Mouse (Mus musculus) lung, adult 2 months (tissue): Measurements from ENCODE around the gene Myh9. TPM values are rescaled to one million over a fixed set of nuclear protein-coding genes. Genes with fewer than 3 reads are reported as not detected.
A peak's percentile ranks its signal among the peaks of the same experiment; 100 is the strongest.

Experiments used
- DNase-seq: peaks from one replicate; pipeline ENCODE4 v3.0.0; 2022
- H3K4me1 ChIP-seq: fragments of 200-500 bp; 2 replicates; pipeline ENCODE4 v1.6.1; 2011; ENCODE audit warnings: low read length; ENCODE audit not compliant: control insufficient read depth, insufficient read depth
- H3K4me3 ChIP-seq: fragments of 200-500 bp; replicated peaks from 2 replicates; pipeline ENCODE3; 2011; ENCODE audit warnings: low read depth, mild to moderate bottlenecking, control low read depth, low read length; ENCODE audit errors: extremely low read depth
- CTCF ChIP-seq: fragments of 200-500 bp; IDR thresholded peaks from 2 replicates; pipeline ENCODE4 v1.5.1; 2011; ENCODE audit warnings: mild to moderate bottlenecking, low read length, control low read depth; ENCODE audit not compliant: insufficient read depth
- POLR2A ChIP-seq: fragments of 200-500 bp; IDR thresholded peaks from 2 replicates; pipeline ENCODE4 v1.6.1; 2011; ENCODE audit warnings: low read depth, mild to moderate bottlenecking, control low read depth, low read length, borderline replicate concordance; ENCODE audit errors: extremely low read depth
- WGBS: fragments of 180-500 bp; shearing (Covaris S2); methylation state at CpG from one replicate; pipeline ENCODE4 v1.1.7; 2018; 5-methylcytosine and 5-hydroxymethylcytosine counted together
- polyA plus RNA-seq: library from polyadenylated mRNA; depleted of rRNA; stranded (reverse); fragments of >200 nt; gene quantifications from 2 replicates; pipeline ENCODE4 v1.2.3, GENCODE M21; 2012

The Myh9 gene
- polyA plus RNA-seq, 1 experiment = 162 TPM

DNA sequence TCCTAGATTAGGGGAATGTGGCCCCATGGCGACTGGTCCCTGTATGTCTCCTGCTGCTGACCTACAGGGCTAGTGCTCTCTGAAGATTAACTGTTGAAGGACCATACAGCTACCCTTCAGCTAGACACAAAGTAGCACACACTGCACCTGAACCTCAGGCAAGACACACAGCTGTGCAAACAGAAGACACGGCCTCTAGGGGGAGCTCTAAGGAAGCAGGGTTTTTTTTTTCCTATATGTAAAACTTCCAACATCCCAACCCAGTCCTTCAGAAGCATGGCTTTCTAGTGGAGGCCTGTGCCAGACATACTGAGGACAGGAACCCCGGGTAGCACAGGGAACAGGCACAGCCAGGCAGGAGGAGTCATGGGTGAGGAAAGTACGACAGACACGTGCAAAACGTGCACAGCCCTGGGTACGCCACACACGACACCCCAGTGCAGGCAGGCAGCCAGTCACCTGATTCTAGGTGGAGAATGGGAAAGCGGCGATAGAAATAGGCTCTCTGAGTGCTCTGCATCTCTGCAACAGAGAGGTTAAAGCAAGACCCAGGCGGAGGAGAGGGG lies 59.4 kb downstream of the Myh9 start:
- 71% methylated on average over 11 of the region's 11 CpGs for WGBS
- H3K4me3 ChIP-seq = no peak overlapping the region
- DNase-seq = no peak
- peak; percentile 61 for TF ChIP-seq CTCF
- TF ChIP-seq POLR2A = no peak
- no peaks in the 10 kb centered on the region for H3K4me1 ChIP-seq

DNA sequence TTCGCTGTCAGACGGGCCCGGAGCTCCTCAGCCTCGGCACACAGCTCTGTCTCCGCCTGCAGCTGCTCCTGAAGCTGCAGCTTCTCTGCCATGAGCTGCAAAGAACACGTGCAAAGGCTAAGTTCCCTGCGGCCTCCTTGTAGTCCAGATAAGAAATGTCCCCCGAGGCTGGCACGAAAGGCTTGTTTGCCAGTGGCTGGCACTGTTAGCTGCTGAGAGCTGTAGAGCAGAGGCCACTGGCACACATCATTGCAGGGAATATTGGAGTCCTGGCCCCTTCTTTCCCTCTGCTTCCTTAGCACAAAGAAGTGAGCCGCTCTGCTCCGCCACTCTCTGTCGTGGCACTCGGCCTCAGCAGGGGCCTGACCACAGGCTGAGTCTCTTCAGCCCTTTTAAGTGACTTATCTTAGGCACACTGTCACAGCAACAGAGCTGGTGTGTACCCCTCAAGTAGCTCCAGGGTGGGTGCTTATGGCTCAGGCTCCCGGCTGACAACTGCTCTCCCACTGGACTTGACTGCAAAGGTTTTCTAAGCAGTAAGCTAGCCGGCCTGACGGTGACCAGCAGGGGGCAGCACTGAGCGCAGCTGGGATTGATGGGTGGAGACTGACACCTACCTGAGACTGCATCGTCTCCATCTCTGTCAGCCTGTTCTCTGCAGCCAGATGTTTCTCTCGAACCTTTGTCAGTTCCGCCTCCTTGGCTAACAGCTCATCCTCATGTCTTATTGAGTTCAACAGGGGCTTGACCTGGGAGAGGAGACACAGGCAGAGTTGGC lies 66.6 kb downstream of the Myh9 start:
- Histone ChIP-seq H3K4me1 (no peaks in the 10 kb centered on the region), H3K4me3 (no peak overlapping the region)
- 65% methylated on average over 20 of the region's 20 CpGs for WGBS
- TF ChIP-seq CTCF (peak; percentile 95), POLR2A (no peak)
- DNase-seq = peak; percentile 79

DNA sequence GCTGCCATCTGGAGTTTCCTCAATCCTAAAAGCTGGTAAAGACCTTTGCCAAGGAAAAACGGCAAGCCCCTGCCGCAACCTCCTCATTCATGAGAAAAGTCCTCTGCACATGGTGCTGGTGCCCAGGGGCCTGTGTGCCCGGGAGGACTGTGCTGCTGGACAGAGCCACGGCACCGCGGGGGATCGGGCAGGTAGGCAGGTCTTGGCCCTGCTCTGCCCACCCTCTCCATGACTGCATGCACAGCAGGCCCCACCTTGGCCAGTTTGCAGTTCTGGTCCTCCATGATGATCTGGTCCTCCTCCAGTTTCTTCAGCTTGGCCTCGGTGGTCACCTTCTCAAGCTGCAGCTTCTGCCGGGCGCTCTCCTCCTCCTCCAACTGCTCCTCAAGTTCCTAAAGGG lies 67.7 kb downstream of the Myh9 start:
- 96% methylated on average over 10 of the region's 10 CpGs for WGBS

GRCm38 (mm10) chr15:77773099-77773915 lies 68.7 kb downstream of the Myh9 start:
- 75% methylated on average over 19 of the region's 19 CpGs for WGBS
- Histone ChIP-seq H3K4me1 (no peaks in the 10 kb centered on the region), H3K4me3 (no peak overlapping the region)
- no peak for DNase-seq
- TF ChIP-seq POLR2A (no peak), CTCF (no peak)

More for the DNA sequence above, 67.7 kb downstream of the Myh9 start:
- TF ChIP-seq POLR2A (no peak), CTCF (no peak)
- Histone ChIP-seq H3K4me3 (no peak overlapping the region), H3K4me1 (no peaks in the 10 kb centered on the region)
- no peak for DNase-seq

DNA sequence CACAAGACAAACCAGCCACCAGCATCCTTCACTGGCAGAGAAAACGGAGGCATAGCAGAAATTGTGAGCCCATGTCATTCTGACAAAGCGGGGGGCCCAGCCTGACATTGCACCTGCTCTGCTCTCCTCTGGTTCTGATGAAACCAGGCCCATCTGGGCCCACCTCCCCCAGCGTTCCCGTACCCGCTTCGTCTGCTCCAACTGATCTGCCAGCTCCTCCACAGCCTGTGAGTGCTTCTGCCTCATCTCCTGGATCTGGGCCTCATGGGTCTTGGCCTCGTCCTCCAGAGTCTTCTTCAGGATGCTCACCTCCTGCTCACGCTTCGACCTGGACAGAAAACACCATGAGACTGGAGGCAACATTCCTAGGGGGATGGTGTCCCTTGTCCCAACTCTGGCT lies 71.0 kb downstream of the Myh9 start:
- H3K4me1 ChIP-seq = no peaks in the 10 kb centered on the region; the same call in 1 of the 2 replicates
- no peak overlapping the region for H3K4me3 ChIP-seq
- no peak for DNase-seq
- WGBS = 94% methylated on average over 9 of the region's 9 CpGs
- no peak for TF ChIP-seq CTCF
- TF ChIP-seq POLR2A = no peak

- no peak overlapping the region for H3K4me3 ChIP-seq
- no peak for DNase-seq
- peaks cover 3% of the 10 kb centered on the region; the same call in 1 of the 2 replicates for H3K4me1 ChIP-seq
- whole genome bisulfite sequencing = 76% methylated on average over 5 of the region's 5 CpGs
- TF ChIP-seq CTCF = no peak
- TF ChIP-seq POLR2A = no peak
These were observed 71.6 kb downstream of the Myh9 start for GRCm38 (mm10) chr15:77770341-77770740.

GRCm38 (mm10) chr15:77766981-77767380 lies 75.0 kb downstream of the Myh9 start:
- no peak for DNase-seq
- WGBS = 91% methylated on average over 11 of the region's 11 CpGs
- TF ChIP-seq POLR2A = no peak
- no peak for TF ChIP-seq CTCF

GRCm38 (mm10) chr15:77765484-77766093 lies 76.4 kb downstream of the Myh9 start:
- peaks cover 14% of the 10 kb centered on the region for H3K4me1 ChIP-seq
- TF ChIP-seq CTCF (no peak), POLR2A (no peak)
- DNase-seq = no peak
- no peak overlapping the region for H3K4me3 ChIP-seq
- WGBS = 81% methylated on average over 16 of the region's 16 CpGs

More at GRCm38 (mm10) chr15:77766981-77767380, 75.0 kb downstream of the Myh9 start:
- Histone ChIP-seq H3K4me1 (peaks cover 14% of the 10 kb centered on the region), H3K4me3 (no peak overlapping the region)

DNA sequence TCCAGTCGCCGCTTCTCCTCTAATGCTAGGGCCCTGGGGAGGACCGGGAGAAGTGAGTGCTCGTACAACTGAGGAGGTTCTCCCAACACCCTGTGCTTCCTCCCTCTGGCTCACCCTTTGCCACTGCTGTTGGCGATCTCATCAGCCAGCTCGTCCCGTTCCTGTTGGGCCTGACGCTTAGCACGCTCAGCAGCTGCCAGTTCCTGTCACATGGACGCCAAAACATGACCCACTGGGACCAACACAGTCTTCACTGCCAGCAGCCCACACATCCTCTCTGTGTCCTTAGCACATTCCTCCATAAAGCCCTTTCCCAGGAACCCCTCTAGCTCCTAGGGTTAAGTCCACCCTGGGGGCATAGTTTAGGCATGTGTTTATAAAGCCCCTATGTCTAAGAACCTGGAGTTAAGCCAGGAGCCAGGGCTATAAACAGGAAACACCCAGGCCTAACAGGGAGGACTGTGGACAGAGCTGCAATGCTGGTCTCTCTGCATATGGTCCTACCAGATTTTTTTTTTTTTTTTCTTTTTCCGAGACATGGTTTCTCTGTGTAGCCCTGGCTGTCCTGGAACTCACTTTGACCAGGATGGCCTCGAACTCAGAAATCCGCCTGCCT lies 77.5 kb downstream of the Myh9 start:
- 49% methylated on average over 13 of the region's 13 CpGs for WGBS
- peaks cover 14% of the 10 kb centered on the region for H3K4me1 ChIP-seq
- H3K4me3 ChIP-seq = no peak overlapping the region
- no peak for TF ChIP-seq CTCF
- peak; percentile 49; the same call in 1 of the 2 replicates for TF ChIP-seq POLR2A
- peak; percentile 47 for DNase-seq

DNA sequence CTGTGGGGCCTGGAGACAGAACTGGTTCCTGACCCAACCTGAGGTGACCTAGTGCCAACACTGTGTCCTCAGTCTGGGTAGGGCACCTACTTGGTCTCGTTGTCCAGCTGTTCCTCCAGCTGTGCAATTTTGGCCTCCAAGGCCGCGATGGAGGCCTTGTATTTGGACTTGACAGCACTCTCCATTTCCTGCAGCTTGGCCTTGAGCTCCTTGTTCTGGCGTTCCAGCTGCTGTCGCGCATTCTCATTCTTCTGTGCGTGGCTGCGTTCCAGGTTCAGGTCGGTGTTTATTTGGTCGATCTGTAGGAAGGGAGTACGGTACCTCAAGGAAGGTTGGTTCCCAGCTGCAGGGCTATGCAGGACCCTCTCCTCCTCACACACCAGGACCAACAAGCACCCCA lies 78.3 kb downstream of the Myh9 start:
- WGBS = 44% methylated on average over 11 of the region's 11 CpGs
- Histone ChIP-seq H3K4me3 (no peak overlapping the region), H3K4me1 (peaks cover 14% of the 10 kb centered on the region)
- DNase-seq = no peak
- TF ChIP-seq CTCF = no peak
- no peak for TF ChIP-seq POLR2A
